Mouse (Mus musculus): ENCODE data around the gene Dicer1.
"Not testable (repeated sequence)": the region's sequence is repeated elsewhere in the genome, so short reads cannot be mapped to it uniquely, and the experiment has no call there.

Dicer1 gene

DNA sequence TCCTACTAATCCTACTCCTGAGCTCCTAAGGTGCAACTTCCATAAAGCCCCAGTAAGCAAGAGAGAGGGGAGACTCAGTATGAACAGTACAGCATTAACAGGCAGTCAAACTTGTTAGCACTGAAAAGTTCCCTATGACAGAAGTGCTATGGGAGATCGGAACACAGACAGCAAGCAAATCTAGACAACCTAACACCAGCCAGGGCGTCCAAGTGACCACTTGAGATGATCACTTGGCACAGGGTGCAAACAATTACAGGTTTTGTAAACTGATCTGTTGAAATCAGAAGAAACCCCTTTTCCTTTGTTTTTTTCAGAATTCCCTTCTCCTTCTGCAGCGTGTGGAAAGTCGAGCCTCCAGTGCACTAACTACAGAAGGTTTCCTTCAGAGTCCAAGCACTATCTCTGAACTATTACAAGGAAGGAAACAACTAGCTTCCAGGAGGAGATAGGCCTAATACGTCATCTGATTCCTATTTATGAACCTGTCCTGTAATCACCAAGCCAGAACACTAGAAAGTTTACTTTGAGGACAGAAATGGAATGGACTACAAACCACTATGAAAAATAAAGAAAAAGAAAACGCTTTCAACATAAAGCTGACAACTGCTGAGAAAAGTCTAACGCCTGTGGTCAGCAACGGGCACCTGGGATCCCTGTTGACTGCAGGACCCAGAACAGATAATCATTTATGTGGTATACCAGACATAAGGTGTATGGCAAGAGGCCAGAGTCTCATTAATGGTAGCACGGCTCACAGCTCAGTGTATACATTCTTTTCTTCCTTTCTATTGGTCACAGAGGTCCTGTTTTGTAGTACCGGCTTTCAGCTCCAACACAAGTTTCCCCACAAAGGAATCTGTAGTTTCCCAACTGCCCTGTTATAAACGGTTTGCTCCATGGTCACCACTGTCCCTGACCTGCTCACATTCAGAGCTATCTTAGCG lies 10.6 kb downstream of the Dicer1 start:
- no peak for DNase-seq (ENCODE audit: low spot score)

DNA sequence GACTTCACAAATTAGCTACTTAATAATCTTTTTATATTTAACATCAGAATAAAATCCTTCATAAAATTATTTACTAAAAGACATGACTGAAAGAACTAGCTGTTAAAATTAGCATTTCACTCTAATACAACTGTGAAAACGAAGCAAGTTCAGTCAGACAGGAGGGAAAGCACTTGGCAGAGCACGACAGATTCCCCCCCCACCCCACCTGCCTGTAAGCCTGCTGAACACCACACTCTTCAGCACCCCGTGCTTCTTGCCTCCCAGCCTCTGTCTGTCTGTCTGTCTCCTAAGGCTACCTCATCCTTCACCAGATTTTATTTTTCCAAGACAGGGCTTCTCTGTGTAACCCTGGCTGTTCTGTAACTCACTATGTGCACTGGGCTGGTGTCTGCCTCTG lies 12.8 kb downstream of the Dicer1 start:
- no peak for DNase-seq (ENCODE audit: low spot score)

GRCm38 (mm10) chr12:104738446-104738845 lies 13.3 kb downstream of the Dicer1 start:
- DNase-seq (ENCODE audit: low spot score) = no peak

DNA sequence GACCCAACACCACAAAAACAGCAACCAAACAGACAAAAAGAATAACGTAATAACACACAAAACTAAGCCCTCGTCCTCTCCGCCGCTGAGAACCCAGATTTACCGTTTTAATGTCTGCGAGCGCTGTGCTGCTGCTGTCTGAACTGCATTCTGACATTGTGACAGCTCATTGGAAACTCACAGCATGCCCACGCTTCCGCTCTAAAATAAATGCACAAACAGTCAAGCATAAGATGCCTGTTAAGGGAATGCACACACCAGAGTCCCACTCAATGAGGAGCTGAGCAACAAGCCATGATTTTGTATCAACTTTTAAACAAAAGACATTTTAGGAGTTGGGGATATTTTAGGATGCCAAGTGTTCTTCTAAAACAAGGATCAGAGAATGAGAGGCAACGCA lies 14.1 kb downstream of the Dicer1 start:
- DNase-seq (ENCODE audit: low spot score) = no peak

GRCm38 (mm10) chr12:104735993-104736395 lies 15.8 kb downstream of the Dicer1 start:
- no peak for DNase-seq (ENCODE audit: low spot score)

DNA sequence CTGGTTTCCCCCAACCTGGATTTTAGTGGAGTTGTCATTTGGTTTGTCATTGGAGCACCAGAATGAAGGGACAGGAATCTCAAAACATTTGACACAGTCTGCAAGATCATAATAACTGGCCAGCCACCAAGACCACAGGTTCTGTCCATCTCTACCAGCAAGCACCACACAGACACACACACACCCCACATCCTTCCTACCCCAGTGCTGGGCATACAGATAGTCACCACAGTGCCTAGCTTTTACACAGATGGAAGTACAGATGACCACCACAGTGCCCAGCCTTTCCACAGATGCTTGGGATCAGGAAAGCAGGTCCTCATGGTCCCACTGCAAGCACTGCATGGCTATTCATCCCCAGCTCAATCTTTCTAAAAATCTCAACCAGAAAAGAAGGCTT lies 18.6 kb downstream of the Dicer1 start:
- no peak for DNase-seq (ENCODE audit: low spot score)

GRCm38 (mm10) chr12:104731782-104732181 lies 20.0 kb downstream of the Dicer1 start:
- DNase-seq (ENCODE audit: low spot score) = no peak

DNA sequence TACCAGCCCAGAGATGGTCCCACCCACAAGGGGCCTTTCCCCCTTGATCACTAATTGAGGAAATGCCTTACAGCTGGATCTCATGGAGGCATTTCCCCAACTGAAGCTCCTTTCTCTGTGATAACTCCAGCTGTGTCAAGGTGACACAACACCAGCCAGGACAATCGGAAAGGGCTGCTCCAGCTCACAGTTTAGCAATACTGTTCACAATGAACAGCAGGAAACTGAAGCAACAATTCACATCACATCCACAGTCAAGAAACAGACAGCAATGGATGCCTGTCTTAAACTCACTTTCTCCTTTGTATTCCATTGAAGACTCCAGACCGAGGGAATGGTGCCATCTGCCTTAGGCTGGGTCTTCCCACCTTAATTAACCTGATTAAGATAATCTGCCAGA lies 25.3 kb downstream of the Dicer1 start:
- DNase-seq (ENCODE audit: low spot score) = not testable (repeated sequence)

DNA sequence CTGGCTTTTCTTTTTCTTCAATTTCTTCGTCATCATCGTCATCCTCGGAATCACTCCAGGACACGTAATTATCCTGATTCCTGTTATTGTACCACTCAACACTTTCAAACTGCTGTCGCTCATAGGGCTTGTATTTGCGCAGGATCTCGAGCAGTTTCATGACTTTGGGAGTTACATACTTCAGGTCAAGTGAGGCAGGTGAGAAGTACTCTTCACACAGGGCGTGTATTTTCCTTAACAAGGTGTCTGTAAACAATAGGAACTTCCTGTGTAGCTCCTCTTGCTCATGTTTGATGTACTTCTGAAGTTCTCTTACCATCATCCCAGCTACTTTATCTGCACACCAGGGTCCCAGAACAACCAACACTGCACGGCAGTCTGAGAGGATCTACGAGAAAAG lies 29.7 kb downstream of the Dicer1 start:
- DNase-seq (ENCODE audit: low spot score) = no peak

- DNase-seq (ENCODE audit: low spot score) = no peak
Observed at GRCm38 (mm10) chr12:104721011-104721410, 30.7 kb downstream of the Dicer1 start.

GRCm38 (mm10) chr12:104718956-104719355 lies 32.8 kb downstream of the Dicer1 start:
- no peak for DNase-seq (ENCODE audit: low spot score)

GRCm38 (mm10) chr12:104716409-104716808 lies 35.3 kb downstream of the Dicer1 start:
- no peak for DNase-seq (ENCODE audit: low spot score)

DNA sequence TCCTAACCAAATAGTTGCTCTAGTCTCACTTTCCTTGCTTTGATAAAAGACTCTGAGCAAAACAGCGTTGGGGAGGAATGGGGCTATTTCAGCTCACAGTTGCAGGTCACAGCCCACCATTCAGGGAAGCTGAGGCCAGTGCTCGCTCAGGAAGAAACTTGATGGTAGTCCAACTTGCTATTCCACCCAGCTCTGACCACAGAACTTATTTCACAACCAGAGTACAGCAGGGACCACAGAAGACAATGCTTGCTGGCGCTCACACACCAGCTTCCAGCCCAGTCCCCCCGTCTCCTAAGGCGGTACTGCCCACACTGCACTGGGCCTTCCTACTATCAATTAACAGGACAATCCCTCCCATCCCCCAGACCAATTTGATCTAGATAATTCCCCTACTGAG lies 36.3 kb downstream of the Dicer1 start:
- no peak for DNase-seq (ENCODE audit: low spot score)

- no peak for DNase-seq (ENCODE audit: low spot score)
Observed at GRCm38 (mm10) chr12:104700266-104700665, 51.5 kb downstream of the Dicer1 start.

DNA sequence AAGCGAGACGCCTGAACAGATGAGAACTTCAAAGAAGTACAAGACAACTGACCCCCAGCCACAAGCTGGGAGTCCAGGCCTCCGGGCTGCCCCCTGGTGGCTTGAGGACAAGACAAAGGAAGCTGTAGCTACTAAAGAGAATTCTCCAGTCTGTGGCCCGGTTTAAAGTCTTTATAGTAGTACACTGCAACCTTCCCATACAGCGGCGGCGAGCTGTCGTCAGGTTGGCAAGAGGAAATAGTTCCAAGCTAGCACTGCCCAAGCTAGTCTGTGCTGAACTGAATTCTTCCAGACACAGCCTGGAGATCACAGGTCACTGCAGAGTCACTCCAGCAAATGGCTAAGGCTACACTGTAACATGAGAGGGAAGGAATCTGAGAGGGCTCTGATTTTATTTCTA lies 52.0 kb downstream of the Dicer1 start:
- peak; percentile 66 for DNase-seq (ENCODE audit: low spot score)

DNA sequence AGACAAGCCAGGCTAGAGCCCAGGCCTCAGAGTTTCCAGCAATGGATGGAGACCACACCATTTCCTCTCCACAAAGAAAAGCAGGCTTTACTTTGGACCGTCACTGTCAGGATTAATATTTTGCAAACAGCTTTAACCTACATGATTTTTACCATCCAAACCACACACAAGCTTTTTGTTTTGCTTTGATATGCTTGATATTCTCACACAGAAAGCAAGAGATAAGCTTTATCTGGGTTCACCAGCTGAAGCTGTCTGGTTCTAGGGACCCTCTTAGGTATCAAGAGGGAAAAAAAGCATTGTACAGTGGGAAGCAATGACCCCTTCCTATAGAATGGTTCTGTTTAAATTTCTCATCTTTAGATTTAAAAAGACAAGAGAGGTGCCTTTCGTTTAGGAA lies 56.2 kb downstream of the Dicer1 start:
- no peak for DNase-seq (ENCODE audit: low spot score)

DNA sequence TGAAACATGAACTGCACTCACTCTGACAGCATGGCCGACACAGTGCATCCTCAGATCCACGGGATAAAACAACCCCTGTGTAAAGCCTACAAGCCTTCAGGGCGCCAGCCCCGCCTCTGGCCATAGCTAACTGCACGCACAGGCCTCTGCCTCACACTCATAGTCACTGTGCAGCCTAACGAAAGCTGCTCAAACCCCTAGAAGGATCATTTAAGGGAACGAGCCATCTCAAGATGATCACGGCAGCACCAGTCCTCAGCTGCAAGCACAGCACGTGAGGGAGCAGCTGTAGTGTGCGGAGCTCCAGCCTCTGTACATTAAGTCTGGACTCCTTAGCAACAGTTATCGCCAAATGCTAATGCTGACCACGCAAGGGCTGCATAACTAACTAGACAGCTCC lies 58.9 kb downstream of the Dicer1 start:
- DNase-seq (ENCODE audit: low spot score) = no peak

GRCm38 (mm10) chr12:104690412-104690811 lies 61.3 kb downstream of the Dicer1 start:
- peak; percentile 47 for DNase-seq (ENCODE audit: low spot score)

DNA sequence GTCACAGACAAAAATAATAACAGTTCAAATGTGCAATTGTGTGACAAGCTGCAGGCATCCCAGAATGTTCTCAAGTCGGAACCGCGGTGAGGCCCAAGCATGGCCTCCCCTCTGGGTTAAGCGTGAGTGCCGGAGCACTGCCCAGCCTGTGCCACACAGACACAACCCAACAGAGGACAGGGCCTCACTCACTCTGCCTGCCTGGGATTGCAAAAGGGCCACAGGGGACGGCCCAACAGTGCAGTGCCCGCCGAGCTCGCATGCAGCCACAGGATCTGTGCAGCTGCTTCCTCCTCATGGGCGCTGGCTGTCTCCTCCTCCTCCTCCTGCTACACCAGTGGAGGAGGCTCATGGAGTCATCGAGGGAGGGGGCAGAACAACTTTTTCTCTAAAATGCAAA lies 62.9 kb downstream of the Dicer1 start:
- DNase-seq (ENCODE audit: low spot score) = peak; percentile 24

GRCm38 (mm10) chr12:104684411-104684931 lies 67.3 kb downstream of the Dicer1 start:
- no peak for DNase-seq (ENCODE audit: low spot score)

DNA sequence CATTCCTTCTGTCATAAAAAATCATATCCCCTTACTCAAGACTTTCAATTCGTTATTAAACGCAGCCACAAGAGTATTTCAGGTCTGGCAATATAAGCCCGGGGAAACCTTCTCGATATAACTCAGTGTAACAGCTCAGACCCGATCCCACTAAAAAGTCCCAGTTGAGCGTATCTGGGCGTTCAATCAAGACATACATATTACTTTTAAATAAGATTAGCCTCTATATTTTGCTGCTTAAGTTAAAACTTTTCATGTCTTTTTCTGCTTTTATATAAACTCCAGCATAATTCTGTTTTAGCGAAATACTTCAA lies 72.0 kb downstream of the Dicer1 start:
- DNase-seq (ENCODE audit: low spot score) = no peak

- no peak for DNase-seq (ENCODE audit: low spot score)
Observed at GRCm38 (mm10) chr12:104679121-104679818, 72.5 kb downstream of the Dicer1 start.

- DNase-seq (ENCODE audit: low spot score) = no peak
Observed at GRCm38 (mm10) chr12:104678462-104678861, 73.3 kb downstream of the Dicer1 start.

Measured in urinary bladder, postnatal 14 days (tissue).